Mouse (Mus musculus) cerebellum, adult 11-12 months (tissue): ENCODE measurements around the gene Rasgrp1.

Experiments
- DNase-seq: peaks from one replicate; pipeline ENCODE4 v3.0.0; 2022

Gene Rasgrp1

GRCm38 (mm10) chr2:117241953-117242352, 100.8 kb downstream of the Rasgrp1 start:
- no peak for DNase-seq

DNA sequence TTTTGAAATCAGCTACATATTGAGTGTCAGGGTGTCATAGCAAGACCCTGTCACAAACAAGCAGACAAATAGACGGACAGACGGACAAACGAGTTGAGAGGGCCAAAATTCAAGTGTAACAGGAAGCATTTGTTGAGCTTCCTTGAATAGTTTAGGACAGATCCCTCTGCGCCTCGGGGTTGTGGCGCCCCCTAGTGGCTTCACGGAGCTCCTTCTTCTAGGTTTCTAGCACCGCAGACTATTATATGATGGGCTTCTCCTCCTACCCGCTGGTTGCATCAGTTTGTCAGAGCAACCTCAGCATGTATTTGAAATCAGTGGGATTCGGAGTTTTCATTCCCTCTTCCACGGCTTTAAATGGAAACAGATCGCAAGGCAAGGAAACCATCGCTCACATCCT, 111.5 kb downstream of the Rasgrp1 start:
- peak; percentile 56 for DNase-seq

DNA sequence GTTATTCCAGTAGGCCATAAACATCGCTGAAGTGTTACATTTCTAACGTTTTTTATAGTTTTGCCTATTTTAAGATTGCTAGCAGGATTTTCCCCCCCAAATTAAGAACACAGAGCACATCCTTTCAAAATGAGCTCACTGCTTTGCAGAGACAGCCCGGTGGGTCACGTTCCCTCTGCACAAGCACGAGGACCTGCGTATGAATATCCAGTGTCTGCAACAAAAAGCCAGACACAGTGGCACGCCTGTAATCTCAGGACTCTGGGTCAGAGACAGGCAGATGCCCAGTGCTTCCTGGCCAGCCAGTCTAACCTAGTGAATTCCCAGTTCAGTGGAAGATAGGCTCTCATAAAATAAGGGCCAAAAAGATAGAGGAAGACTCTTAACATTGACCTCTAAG, 112.5 kb downstream of the Rasgrp1 start:
- no peak for DNase-seq
